Mouse (Mus musculus) cortical plate, adult 2 months (tissue): ENCODE results near the gene Alox12b.

Experiments
- CTCF ChIP-seq: fragments of 200-500 bp; IDR thresholded peaks from 2 replicates; pipeline ENCODE4 v1.5.1; 2011; ENCODE audit warnings: mild to moderate bottlenecking, control low read depth, low read length; ENCODE audit not compliant: insufficient read depth; ENCODE audit errors: extremely low read depth
- POLR2A ChIP-seq: fragments of 200-500 bp; IDR thresholded peaks from 2 replicates; pipeline ENCODE4 v1.6.1; 2011; ENCODE audit warnings: mild to moderate bottlenecking, low read length, control low read depth; ENCODE audit not compliant: insufficient read depth; ENCODE audit errors: extremely low read depth

- TF ChIP-seq CTCF (no peak), POLR2A (peak; percentile 47; the same call in 1 of the 2 replicates)
These were observed 46.3 kb upstream of the Alox12b start for GRCm38 (mm10) chr11:69110319-69111046.
